Mouse (Mus musculus): ENCODE measurements around the gene Smg1. TPM values are rescaled to one million over a fixed set of nuclear protein-coding genes. Genes with fewer than 3 reads are reported as not detected.

Smg1 gene
- polyA plus RNA-seq, 1 experiment from 2014 or later: 19.1 TPM

DNA sequence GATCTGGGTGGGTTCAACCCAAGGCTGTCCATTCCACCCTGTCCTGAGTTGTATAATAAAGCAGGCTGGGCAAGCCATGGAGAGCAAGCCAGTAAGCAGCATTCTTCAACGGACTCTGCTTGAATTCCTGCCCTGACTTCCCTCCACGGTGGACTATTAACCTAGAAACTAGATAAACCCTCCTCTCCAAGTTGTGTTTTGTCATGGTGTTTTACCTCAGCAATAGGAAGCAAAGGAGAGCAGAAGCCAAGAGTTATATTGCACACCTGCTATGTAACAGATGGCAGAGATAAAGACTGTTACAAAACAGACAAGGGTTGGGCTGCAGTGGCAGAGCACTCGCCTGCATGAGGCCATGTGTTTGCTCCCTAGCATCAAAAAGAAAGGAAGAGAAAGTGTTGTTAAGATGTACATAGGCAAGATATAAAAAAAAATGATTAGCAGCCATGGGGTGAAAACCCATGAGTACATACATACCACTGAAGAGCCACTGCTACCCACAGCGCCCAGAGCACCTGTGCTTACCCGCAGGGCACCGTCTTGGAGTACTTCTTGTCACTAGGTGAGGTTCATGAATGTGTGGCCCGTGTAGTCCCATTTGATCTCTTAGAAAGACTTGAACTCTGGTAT lies 16.3 kb upstream of the Smg1 start:
- Histone ChIP-seq H3K27me3 (no peaks in the 10 kb centered on the region), H3K9ac (no peak overlapping the region), H3K9me3 (replicated peaks) (no peaks in the 10 kb centered on the region), H3K4me1 (no peaks in the 10 kb centered on the region), H3K27ac (no peak overlapping the region), H3K4me2 (no peak overlapping the region), H3K36me3 (ENCODE audit: poor library complexity, severe bottlenecking) (no peaks in the 10 kb centered on the region), H3K4me3 (no peak overlapping the region)
- no peak for ATAC-seq
- 88% methylated on average over 7 of the region's 7 CpGs for WGBS

DNA sequence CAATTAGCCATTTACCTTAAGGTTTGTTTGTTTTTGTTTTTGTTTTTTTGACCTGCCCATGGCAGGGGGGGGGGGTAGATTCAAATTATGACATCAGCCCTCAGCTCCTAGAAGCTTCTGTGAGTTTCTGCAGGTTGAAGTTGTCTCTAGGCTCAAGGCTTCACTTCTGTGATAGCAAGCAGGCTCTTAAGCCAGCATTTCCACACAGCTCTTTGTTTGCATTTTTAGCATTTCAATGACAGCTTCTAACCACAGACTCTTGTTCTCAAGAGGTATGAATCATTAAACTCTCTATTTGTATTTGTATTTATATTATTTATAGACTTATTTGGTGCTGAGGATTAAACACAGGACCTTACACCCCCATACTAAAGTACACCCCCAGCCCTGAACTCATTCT lies 15.0 kb upstream of the Smg1 start:
- Histone ChIP-seq H3K9ac (no peak overlapping the region), H3K4me3 (no peak overlapping the region), H3K36me3 (ENCODE audit: poor library complexity, severe bottlenecking) (no peaks in the 10 kb centered on the region), H3K27me3 (no peaks in the 10 kb centered on the region), H3K27ac (no peak overlapping the region), H3K9me3 (replicated peaks) (no peaks in the 10 kb centered on the region), H3K4me1 (no peaks in the 10 kb centered on the region), H3K4me2 (no peak overlapping the region)
- no peak for ATAC-seq

DNA sequence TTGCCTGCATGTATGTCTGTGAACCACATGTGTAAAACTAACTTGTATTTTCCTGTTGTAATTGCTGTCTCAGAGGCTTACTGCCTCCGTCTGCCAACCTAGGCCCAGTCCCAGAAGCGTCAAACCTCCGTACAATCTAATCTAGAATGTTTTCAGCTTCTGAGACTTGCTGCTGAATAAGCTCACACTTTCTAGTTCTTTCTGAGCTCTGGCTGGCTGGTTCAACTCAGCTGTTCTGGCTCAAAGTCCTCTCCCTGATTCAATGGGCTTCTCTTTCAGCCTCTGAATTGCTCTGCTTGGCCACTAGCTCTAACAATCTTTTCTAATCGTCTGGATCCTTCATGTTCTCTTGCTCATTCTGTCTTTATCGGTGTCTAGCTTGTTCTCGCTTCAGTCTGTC lies 13.3 kb upstream of the Smg1 start:
- WGBS: 88% methylated on average over 6 of the region's 6 CpGs
- no peak overlapping the region for H3K4me3 ChIP-seq
- H3K9me3 ChIP-seq (replicated peaks): no peaks in the 10 kb centered on the region
- H3K36me3 ChIP-seq (ENCODE audit: poor library complexity, severe bottlenecking): no peaks in the 10 kb centered on the region
- H3K27me3 ChIP-seq: no peaks in the 10 kb centered on the region
- no peak overlapping the region for H3K9ac ChIP-seq
- no peak overlapping the region for H3K4me2 ChIP-seq
- no peaks in the 10 kb centered on the region for H3K4me1 ChIP-seq
- no peak overlapping the region for H3K27ac ChIP-seq
- ATAC-seq: no peak

DNA sequence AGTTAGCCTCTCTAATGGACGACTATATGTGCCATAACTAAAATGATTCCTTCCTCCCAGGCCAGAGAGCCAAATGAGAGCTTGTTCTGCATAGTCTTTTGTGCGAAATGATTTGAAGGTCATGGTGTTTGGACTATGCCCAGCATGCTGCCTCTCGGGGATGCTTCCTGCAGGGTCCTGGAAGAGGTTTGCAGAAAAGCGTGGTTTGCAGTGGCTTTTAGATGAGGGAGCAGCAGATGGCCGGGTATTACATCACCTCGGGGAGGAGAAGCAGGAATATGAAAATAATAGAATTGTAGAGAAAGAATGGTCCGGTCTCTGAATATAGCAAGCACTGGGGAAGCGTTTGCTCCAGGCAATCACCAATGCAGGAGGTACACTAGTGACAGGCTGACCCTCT lies 11.0 kb upstream of the Smg1 start:
- H3K27ac ChIP-seq: no peak overlapping the region
- H3K27me3 ChIP-seq: no peaks in the 10 kb centered on the region
- no peaks in the 10 kb centered on the region for H3K4me1 ChIP-seq
- no peaks in the 10 kb centered on the region for H3K36me3 ChIP-seq (ENCODE audit: poor library complexity, severe bottlenecking)
- 53% methylated on average over 8 of the region's 8 CpGs for WGBS
- no peak overlapping the region for H3K4me3 ChIP-seq
- no peak for ATAC-seq
- H3K4me2 ChIP-seq: no peak overlapping the region
- no peaks in the 10 kb centered on the region for H3K9me3 ChIP-seq (replicated peaks)
- no peak overlapping the region for H3K9ac ChIP-seq

DNA sequence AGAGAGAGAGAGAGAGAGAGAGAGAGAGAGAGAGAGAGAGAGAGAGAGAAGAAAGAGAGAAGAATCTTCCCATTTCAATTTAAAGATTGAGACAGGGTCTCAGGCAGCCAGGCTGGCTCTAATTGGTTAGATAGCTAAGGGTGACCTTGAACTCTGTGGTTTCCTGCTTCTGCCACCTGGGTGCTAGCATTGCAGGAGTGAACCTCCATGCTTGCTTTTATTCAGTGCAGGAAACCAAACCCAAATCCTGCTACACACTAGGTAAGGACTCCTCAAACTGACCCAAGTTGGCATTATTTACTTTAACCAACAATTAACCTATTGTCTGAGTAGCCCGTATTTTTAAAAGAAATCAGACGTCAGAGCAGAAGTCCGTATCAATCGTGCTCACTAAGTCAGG lies 10.5 kb upstream of the Smg1 start:
- ATAC-seq: no peak
- Histone ChIP-seq H3K27ac (no peak overlapping the region), H3K4me2 (no peak overlapping the region), H3K27me3 (no peaks in the 10 kb centered on the region), H3K36me3 (ENCODE audit: poor library complexity, severe bottlenecking) (no peaks in the 10 kb centered on the region), H3K4me3 (no peak overlapping the region), H3K9me3 (replicated peaks) (no peaks in the 10 kb centered on the region), H3K4me1 (no peaks in the 10 kb centered on the region), H3K9ac (no peak overlapping the region)
- WGBS: 72% methylated on average over 4 of the region's 4 CpGs

DNA sequence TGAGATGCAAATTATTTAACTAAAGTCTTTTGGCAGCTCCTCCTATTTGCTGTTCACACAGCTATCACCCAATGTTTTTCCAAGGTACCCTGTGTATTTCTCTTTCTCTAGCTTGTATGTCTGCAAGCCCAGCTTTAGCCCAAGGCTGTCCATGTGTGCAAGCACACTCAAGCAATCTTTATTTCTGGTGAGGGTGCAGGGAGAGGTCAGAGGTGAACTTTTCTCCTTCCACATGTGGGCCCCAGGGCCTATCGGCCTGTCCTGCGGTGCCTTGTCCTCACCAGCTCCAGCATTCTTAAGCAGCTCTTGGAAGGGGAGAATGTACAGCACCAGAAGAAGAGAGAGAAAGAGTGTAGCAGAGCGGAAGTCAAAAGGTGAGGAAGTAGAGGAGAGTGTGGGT lies 9.5 kb upstream of the Smg1 start:
- Histone ChIP-seq H3K27ac (no peak overlapping the region), H3K27me3 (no peaks in the 10 kb centered on the region), H3K4me3 (no peak overlapping the region), H3K36me3 (ENCODE audit: poor library complexity, severe bottlenecking) (no peaks in the 10 kb centered on the region), H3K9me3 (replicated peaks) (no peaks in the 10 kb centered on the region), H3K9ac (no peak overlapping the region), H3K4me2 (no peak overlapping the region), H3K4me1 (no peaks in the 10 kb centered on the region)
- 89% methylated on average over 3 of the region's 3 CpGs for WGBS
- no peak for ATAC-seq

DNA sequence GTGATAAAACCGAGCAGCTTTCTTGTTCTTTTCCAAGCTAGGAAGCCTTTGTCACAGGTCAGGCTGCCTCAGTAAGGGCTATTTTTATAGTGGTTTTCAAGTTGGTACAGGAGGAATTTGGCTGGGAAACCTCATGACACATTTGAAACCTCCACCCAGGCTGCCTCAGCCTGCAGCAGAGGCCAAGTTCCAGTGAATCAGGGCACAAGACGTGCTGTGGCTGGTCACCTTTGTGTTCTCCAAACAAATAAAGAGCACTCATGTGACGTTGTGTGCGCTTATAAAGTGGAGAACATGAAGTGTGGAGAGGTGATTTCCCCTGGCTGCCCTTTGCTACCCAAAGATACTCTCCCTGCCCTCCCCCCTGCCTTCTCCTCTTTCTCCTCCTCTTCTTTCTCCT lies 8.9 kb upstream of the Smg1 start:
- 34% methylated on average over 4 of the region's 4 CpGs for WGBS
- no peak overlapping the region for H3K4me2 ChIP-seq
- H3K27ac ChIP-seq: no peak overlapping the region
- no peaks in the 10 kb centered on the region for H3K27me3 ChIP-seq
- H3K9me3 ChIP-seq (replicated peaks): no peaks in the 10 kb centered on the region
- no peak for ATAC-seq
- H3K36me3 ChIP-seq (ENCODE audit: poor library complexity, severe bottlenecking): no peaks in the 10 kb centered on the region
- H3K9ac ChIP-seq: no peak overlapping the region
- H3K4me1 ChIP-seq: no peaks in the 10 kb centered on the region
- no peak overlapping the region for H3K4me3 ChIP-seq

DNA sequence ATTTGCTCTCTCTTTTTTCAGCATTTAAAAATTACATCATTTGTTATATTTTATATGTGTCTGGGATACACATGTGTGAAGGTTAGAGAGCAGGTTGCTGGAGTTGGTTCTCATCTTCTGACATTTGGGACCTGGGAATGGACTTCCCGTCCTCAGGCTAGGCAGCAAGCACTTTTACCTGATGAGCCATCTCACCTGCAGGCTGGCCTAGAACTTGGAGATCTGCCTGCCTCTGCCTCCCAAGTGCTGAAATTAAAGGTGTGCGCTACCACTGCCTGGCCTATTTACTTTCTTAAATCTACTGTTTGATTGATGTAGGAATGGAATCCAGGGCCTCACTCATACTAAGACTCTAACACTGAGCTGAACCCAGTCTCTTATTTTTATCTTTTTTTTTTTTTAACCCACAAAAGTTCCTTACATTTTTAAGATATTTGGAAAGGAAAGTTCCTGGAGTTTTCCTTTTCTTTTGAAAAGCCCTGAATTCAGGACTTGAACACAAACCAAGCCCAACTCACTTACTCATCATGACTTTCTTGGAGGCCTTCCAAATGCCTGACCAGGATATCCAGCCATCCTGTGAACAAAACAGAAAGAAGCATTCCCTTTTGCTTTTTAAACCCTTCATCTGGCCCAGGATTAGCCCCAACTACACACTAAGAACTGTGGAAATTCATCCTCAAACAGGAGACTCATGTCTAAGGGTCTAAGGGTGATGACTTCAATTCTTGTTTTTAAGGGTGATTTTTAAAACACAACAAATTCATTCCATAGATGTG lies 8.1 kb upstream of the Smg1 start:
- Histone ChIP-seq H3K27me3 (no peaks in the 10 kb centered on the region), H3K27ac (no peak overlapping the region), H3K36me3 (ENCODE audit: poor library complexity, severe bottlenecking) (no peaks in the 10 kb centered on the region), H3K4me2 (no peak overlapping the region), H3K9me3 (replicated peaks) (no peaks in the 10 kb centered on the region), H3K4me1 (no peaks in the 10 kb centered on the region), H3K4me3 (no peak overlapping the region), H3K9ac (no peak overlapping the region)
- 93% methylated on average over 2 of the region's 2 CpGs for WGBS
- no peak for ATAC-seq

DNA sequence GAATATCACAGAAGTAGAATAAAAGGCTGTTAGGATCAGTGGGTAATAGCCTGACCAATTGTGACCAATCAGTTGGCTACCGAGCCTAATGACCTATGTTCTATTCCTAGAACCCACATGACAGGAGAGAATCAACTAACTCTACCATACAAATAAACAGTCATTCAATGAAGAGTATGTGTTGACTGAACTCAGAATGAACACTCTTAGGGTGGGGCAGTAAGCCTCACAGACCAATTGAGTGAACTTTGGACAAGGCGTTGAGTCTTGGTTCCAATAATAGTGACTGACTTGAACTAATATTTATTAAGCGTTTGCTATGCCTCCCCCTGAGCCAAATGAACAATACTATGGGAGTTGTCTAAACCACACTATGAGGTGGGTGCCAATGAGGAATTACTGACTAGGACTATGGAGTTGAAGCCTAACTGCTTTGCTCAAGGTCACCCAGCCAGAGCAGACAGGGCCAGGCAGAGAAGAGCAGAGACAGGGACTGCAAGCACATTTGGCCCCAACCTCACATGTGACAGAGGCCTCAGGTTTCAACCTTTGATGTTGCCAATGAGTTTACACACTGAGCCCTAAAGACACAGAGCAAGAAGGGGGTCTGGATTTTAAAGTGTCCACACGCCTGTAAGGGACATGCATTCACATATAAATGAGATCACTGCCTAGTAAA lies 7.2 kb upstream of the Smg1 start:
- Histone ChIP-seq H3K9me3 (replicated peaks) (no peaks in the 10 kb centered on the region), H3K36me3 (ENCODE audit: poor library complexity, severe bottlenecking) (no peaks in the 10 kb centered on the region), H3K4me2 (no peak overlapping the region), H3K4me3 (no peak overlapping the region), H3K4me1 (no peaks in the 10 kb centered on the region), H3K27me3 (no peaks in the 10 kb centered on the region), H3K9ac (no peak overlapping the region), H3K27ac (no peak overlapping the region)
- 90% methylated on average over 4 of the region's 4 CpGs for WGBS
- ATAC-seq: no peak

DNA sequence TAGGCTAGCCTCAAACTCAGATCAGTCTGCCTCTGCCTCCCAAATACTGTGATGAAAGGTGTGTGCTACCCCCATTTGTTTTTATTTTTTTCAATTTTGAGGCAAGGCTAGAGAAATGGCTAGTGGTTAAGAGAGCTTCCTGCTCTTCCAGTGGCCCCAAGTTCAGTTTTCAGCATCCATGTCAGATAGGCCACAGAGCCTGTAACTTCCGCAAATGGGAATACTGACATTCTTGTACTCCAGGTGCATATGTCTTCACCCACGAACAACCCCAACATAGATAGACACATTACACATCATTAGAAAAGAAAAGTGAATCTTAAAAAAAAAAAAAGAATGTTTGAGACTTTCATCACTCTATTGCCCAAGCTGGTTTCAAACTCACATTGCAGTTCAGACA lies 6.1 kb upstream of the Smg1 start:
- Histone ChIP-seq H3K4me1 (no peaks in the 10 kb centered on the region), H3K9me3 (replicated peaks) (no peaks in the 10 kb centered on the region), H3K27ac (no peak overlapping the region), H3K27me3 (no peaks in the 10 kb centered on the region), H3K4me2 (no peak overlapping the region), H3K9ac (no peak overlapping the region), H3K4me3 (no peak overlapping the region), H3K36me3 (ENCODE audit: poor library complexity, severe bottlenecking) (no peaks in the 10 kb centered on the region)
- 91% methylated on average over 2 of the region's 2 CpGs for WGBS
- no peak for ATAC-seq

DNA sequence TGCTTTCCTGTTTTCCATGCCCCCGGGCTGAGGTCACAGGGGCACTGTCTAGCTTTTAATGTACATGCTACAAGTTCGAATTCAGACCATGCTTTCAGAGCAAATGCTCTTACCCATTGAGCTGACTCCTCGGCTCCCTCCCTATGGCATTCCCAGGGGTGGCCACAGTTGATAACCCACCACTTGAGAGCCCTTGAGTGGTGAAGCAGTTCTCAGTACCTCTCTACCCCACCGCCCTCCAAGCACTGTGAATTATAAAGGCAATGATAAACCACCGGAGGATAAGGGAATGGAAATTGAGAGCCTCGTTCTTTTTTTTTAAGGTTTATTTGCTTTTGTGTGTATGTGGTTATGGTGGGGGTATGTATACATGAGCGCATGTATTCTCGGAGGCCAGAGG lies 4.6 kb upstream of the Smg1 start:
- Histone ChIP-seq H3K4me1 (no peaks in the 10 kb centered on the region), H3K9me3 (replicated peaks) (no peaks in the 10 kb centered on the region), H3K36me3 (ENCODE audit: poor library complexity, severe bottlenecking) (no peaks in the 10 kb centered on the region), H3K27ac (no peak overlapping the region), H3K9ac (no peak overlapping the region), H3K27me3 (no peaks in the 10 kb centered on the region), H3K4me2 (no peak overlapping the region), H3K4me3 (no peak overlapping the region)
- no peak for ATAC-seq
- WGBS: 92% methylated on average over 8 of the region's 8 CpGs

DNA sequence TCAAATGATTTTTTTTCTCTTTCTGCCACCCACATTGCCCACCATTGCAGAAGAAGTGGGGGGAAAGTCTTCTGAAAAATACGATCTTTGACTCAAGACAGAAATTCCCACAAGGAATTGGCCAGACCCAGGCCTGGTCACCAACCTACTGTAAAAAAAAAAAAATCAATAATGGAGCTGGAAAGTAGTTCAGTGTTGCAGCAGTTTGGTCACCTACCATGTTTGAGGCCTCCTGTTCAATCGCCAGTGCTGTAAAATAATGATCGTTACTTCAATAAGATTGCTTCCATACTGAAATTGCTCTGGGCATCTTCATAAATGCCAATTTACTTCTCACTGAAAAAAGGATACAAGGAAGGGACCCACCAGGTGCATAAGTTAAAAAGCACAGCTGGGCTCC lies 1.8 kb upstream of the Smg1 start:
- ATAC-seq: no peak
- WGBS: 94% methylated on average over 3 of the region's 3 CpGs
- H3K27ac ChIP-seq: no peak overlapping the region
- H3K9ac ChIP-seq: no peak overlapping the region
- no peak overlapping the region for H3K4me2 ChIP-seq
- peaks cover 16% of the 10 kb centered on the region for H3K4me1 ChIP-seq
- H3K27me3 ChIP-seq: no peaks in the 10 kb centered on the region
- no peaks in the 10 kb centered on the region for H3K36me3 ChIP-seq (ENCODE audit: poor library complexity, severe bottlenecking)
- H3K4me3 ChIP-seq: no peak overlapping the region
- H3K9me3 ChIP-seq (replicated peaks): no peaks in the 10 kb centered on the region
